Mouse (Mus musculus) olfactory bulb, adult 2 months (tissue): Measurements from ENCODE around the gene Vegfb.

Experiments used
- CTCF ChIP-seq: fragments of 200-500 bp; IDR thresholded peaks from 2 replicates; pipeline ENCODE4 v1.5.1; 2012; ENCODE audit warnings: low read depth, mild to moderate bottlenecking, low read length, moderate library complexity; ENCODE audit not compliant: insufficient read depth
- POLR2A ChIP-seq: fragments of 200-500 bp; IDR thresholded peaks from 2 replicates; pipeline ENCODE4 v1.6.1; 2012; ENCODE audit warnings: mild to moderate bottlenecking, low read depth, low read length, moderate library complexity; ENCODE audit not compliant: insufficient read depth

DNA sequence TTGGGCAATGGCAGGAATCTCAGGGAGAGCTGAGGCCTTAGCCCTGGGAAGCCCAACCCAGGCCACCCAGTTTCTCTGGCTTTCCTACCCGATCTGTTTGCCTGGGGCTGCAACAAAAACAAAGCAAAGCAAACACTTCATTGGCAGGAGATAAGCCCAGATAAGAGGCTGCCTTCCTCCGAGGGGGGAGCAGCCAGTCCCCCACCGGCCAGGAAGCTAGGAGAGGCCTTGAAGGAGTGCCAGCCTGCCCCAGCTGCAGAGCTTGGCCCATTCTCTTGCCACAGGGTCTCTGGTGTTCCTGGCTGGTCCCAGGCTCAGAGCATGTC lies 34.8 kb downstream of the Vegfb start:
- no peak for TF ChIP-seq CTCF
- no peak for TF ChIP-seq POLR2A
